Mouse (Mus musculus) intestine, postnatal 0 days (tissue): ENCODE data around the gene Gm10375. TPM values are rescaled to one million over a fixed set of nuclear protein-coding genes. Genes with fewer than 3 reads are reported as not detected.
"Not testable (repeated sequence)": the region's sequence is repeated elsewhere in the genome, so short reads cannot be mapped to it uniquely, and the experiment has no call there.

Experiments
- ATAC-seq: fragments of 200-750 bp; cut with Nextera tagmentation; 2 replicates; pipeline ENCODE4 v1.8.0; 2017; ENCODE audit warnings: mild to moderate bottlenecking, moderate TSS enrichment, moderate library complexity
- H3K27ac ChIP-seq: fragments of 300-500 bp; sonication (generic); 2 replicates; pipeline ENCODE4 v1.5.1; 2014; ENCODE audit warnings: mild to moderate bottlenecking, low read depth, low read length, moderate library complexity
- H3K27me3 ChIP-seq: fragments of 300-500 bp; sonication (generic); replicated peaks from 2 replicates; pipeline ENCODE4 v1.6.1; 2014; ENCODE audit warnings: low read length, mixed read lengths; ENCODE audit not compliant: control insufficient read depth, insufficient read depth
- H3K36me3 ChIP-seq: fragments of 300-500 bp; sonication (generic); 2 replicates; pipeline ENCODE4 v1.6.1; 2014; ENCODE audit warnings: mild to moderate bottlenecking, moderate library complexity; ENCODE audit not compliant: control insufficient read depth, insufficient read depth
- H3K4me1 ChIP-seq: fragments of 300-500 bp; sonication (generic); replicated peaks from 2 replicates; pipeline ENCODE4 v1.6.1; 2014; ENCODE audit warnings: antibody characterized with exemption, low read length, mixed read lengths; ENCODE audit not compliant: control insufficient read depth, insufficient read depth
- H3K4me2 ChIP-seq: fragments of 300-500 bp; sonication (generic); replicated peaks from 2 replicates; pipeline ENCODE4 v1.6.1; 2014; ENCODE audit warnings: low read depth, mild to moderate bottlenecking, moderate library complexity
- H3K4me3 ChIP-seq: fragments of 300-500 bp; sonication (generic); 2 replicates; pipeline ENCODE4 v1.5.1; 2014; ENCODE audit warnings: low read depth, low read length
- H3K9ac ChIP-seq: fragments of 300-500 bp; sonication (generic); 2 replicates; pipeline ENCODE4 v1.6.1; 2014; ENCODE audit warnings: mild to moderate bottlenecking, low read depth, low read length
- H3K9me3 ChIP-seq: fragments of 300-500 bp; sonication (generic); 2 replicates; pipeline ENCODE4 v1.6.1; 2016; ENCODE audit warnings: mixed run types; ENCODE audit not compliant: control insufficient read depth
- WGBS: fragments of 180-500 bp; shearing (Covaris S2); extraction: QIAGEN DNeasy Blood & Tissue Kit; methylation state at CpG from one replicate; pipeline ENCODE4 v1.1.7; 2014; 5-methylcytosine and 5-hydroxymethylcytosine counted together
- polyA plus RNA-seq: library from polyadenylated mRNA; unstranded; fragments of >200 nt; fragmentation: Nextera tagmentation; extraction: Ambion mirVana; gene quantifications from 2 replicates; pipeline ENCODE4 v1.2.1, GENCODE M21; 2015

Gm10375 gene
- not detected in 2 replicates for polyA plus RNA-seq

- H3K36me3 ChIP-seq, H3K27me3 ChIP-seq, H3K4me2 ChIP-seq, ATAC-seq, H3K9ac ChIP-seq, H3K9me3 ChIP-seq, H3K27ac ChIP-seq, H3K4me3 ChIP-seq, H3K4me1 ChIP-seq: not testable (repeated sequence)
These were observed at the start of gene Gm10375 for GRCm38 (mm10) chr14:43607913-43608312. Gm10375 (minus strand) TSS chr14:43608013.

- H3K9me3 ChIP-seq, H3K4me3 ChIP-seq, H3K4me2 ChIP-seq, ATAC-seq, H3K36me3 ChIP-seq, H3K9ac ChIP-seq, H3K27me3 ChIP-seq, H3K27ac ChIP-seq, H3K4me1 ChIP-seq: not testable (repeated sequence)
- WGBS = 85% methylated on average over 1 of the region's 2 CpGs
These were observed 28.8 kb downstream of the Gm10375 start, which contains the start of gene Gm17654 for GRCm38 (mm10) chr14:43579046-43579445. Gm17654 (minus strand) TSS chr14:43579146.

DNA sequence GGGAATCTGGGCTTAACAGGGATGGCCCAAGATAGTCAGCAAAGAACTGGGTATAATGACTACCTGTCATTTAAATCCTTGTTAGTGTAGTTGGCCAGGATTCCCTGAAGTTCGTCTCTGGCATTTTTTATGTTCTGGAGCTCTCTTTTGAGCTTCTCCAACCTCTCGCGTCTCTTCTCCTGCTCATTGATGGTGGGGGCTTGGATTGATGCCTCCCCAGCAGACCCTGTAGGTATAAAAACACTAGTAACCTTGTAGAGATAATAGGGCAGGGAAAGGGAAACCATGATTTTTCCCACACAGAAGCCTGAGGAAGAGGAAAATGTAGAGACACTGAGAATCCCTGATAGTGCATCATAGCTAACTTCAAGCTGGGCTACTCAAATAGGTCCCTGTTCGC lies 29.8 kb downstream of the Gm10375 start:
- not testable (repeated sequence) for ATAC-seq, H3K27me3 ChIP-seq, H3K4me1 ChIP-seq, H3K27ac ChIP-seq, H3K36me3 ChIP-seq, H3K9ac ChIP-seq, H3K9me3 ChIP-seq, H3K4me2 ChIP-seq, H3K4me3 ChIP-seq
- WGBS = 80% methylated on average over 4 of the region's 4 CpGs

Other genes with a start within 250 kb of the Gm10375 start
- gene Gm8138, start 191.7 kb downstream of the Gm10375 start, polyA plus RNA-seq = not detected in 2 replicates
- gene Gm5799, start 64.4 kb downstream of the Gm10375 start, polyA plus RNA-seq = not detected in 2 replicates
- gene Gm17654, start 28.9 kb downstream of the Gm10375 start, polyA plus RNA-seq = not detected in 2 replicates
- not detected in 2 replicates for gene Gm8165, start 69.2 kb upstream of the Gm10375 start, polyA plus RNA-seq
- 0.31 and 0.73 TPM in 2 replicates for gene Gm7324, start 89.8 kb upstream of the Gm10375 start, polyA plus RNA-seq
- gene Gm16506, start 119.5 kb upstream of the Gm10375 start, polyA plus RNA-seq = not detected in 2 replicates
- not detected in 2 replicates for gene Gm6526, start 139.9 kb upstream of the Gm10375 start, polyA plus RNA-seq
- gene Gm8180, start 176.7 kb upstream of the Gm10375 start, polyA plus RNA-seq = not detected in 2 replicates